Mouse (Mus musculus) ovary, postnatal 10 days (tissue): Measurements from ENCODE around the gene Gm28635.

Experiments used
- DNase-seq: peaks from one replicate; pipeline ENCODE4 v3.0.0; 2022; ENCODE audit warnings: low spot score

Gm28635 gene

GRCm38 (mm10) chr2:84677968-84678880, at the start of gene Gm28635, which contains the start of gene Med19:
Gene Gm28635, minus strand, starts transcription at chr2:84678041.
Gene Med19, plus strand, starts transcription at chr2:84678402.
- peak; percentile 61 for DNase-seq

GRCm38 (mm10) chr2:84727172-84727858, 49.5 kb upstream of the Gm28635 start, which contains the start of gene Clp1:
Gene Clp1, minus strand, starts transcription at chr2:84727350.
- DNase-seq = peak; percentile 70

DNA sequence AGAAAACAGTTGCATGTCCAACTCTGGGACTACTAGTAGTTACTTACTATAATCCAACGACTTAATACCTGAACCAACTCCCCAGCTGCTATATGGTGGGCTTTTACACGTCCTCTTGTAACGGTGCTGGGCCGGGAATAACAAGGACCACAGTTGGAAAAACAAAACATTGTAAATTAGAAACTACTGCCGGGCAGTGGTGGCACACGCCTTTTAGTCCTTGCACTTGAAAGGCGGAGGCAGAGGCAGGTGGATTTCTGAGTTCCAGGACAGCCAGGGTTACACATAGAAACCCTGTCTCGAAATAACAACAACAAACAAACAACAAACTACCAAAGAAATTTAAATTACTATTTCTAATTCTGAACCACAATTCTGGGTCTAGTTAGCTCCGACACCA, 48.9 kb upstream of the Gm28635 start:
- no peak for DNase-seq

GRCm38 (mm10) chr2:84725770-84726169, 47.9 kb upstream of the Gm28635 start:
- no peak for DNase-seq

DNA sequence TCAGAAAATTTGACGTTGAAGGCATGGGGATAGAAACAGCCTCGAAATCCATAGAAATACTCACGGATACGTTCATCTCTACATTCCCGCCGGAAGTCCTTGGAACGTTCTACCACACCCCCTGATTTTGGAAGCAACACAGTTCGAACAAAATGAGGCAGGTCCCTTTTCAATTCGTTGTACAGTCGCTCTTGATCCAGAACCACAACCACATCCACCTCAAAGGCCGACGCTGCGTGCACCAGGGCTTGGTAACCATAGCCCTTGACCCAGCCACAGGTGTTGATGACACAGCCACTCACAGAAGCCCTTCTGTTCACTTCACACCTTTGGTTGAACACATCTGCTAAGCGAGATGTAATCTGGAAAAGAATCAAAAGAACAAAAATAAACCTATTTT, 46.0 kb upstream of the Gm28635 start:
- DNase-seq = no peak

DNA sequence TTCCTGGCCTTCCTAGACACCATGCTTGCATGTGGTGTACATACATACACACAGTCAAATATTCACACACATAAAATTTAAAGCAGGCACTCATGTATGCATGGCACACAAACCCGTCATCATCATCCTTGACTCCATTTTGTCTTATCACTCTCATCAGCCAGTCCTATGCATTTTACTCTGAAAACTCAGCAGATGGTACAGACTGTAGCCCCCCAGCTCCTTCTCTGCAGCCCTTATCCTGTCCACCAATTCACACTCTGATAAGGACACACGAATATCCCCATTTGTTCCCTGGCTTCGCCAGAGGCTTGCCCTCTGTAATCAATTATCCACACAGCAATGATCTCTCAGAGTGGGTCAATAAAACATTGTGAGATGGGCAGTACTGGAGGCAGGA, 43.3 kb upstream of the Gm28635 start:
- DNase-seq = no peak

- no peak for DNase-seq
Measured at GRCm38 (mm10) chr2:84720718-84721117, 42.9 kb upstream of the Gm28635 start.

GRCm38 (mm10) chr2:84717357-84717756, 39.5 kb upstream of the Gm28635 start:
- no peak for DNase-seq

- no peak for DNase-seq
Measured at GRCm38 (mm10) chr2:84716423-84717355, 38.8 kb upstream of the Gm28635 start.

DNA sequence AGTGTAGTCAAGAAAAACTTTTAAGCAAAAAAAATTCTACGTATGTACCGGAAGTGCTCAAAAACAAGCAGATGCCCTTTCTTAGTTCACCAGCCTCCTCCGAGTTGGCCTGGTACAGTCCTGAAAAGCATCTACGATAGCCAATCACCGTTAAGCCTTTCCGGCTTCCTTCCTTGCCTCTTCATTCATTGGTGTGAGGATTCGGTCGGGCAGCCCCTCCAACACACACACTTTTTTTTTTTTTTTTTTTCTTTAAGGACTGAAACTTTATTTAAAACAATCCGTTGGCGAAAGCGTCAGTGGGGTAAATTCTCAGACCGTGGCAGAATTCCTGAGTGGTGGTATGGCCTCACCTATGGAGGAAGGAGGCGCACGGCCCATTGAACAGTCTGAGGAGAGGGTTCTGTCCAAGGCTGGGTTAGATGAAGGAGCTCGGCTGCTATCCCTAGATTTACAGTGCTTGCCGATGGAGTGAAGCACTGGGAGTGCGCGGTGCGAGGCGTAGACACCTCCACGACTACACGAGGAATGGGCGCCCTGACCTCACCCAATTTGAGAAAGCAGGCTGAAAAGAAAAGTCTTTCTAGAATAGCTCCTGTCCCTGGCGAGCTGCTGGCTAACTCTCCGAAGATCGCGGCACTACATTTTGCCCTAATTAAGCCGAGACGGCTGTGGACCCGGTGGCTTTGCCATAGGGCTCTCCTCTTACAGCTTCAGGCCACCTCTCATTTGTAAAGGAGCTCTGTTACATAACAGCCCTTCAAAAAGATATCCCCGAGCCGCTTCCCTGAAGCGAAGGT, 37.9 kb upstream of the Gm28635 start:
- DNase-seq = peak; percentile 62

DNA sequence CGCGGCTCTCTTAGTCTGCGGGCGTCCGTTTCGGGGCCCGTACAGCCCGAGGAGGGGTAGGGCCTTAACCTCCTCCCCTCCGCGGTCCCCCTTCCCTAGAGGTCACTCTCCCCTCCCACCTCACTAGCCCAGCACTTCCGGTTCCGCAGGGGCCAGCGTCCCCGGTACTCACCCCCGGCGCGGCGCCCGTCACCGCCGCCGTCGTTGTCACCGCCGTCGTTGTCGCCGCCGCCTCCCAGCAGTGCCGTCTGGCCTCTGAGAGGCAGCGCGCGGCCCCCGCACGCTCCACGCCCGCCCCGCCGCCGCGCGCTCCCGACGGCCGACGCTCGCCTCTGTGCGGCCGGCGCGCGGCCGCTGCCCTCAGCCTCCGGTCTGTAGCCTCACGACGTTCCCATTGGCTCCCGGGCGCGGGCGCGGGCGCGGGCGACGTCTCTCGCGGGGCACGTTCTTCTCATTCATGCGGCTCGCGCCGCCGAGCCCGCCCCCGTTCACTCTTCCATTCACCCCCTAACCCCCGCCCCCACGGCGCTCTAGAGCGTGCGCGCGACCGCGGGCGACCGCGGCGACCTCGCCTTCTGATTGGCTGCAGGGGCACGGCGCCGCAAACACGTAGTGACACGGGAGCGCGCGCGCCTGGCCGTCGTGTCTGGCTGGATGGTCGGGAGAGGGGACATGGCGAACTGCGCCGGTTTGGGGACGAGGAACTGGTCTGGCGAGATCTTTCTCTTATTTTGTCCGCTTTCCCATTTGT, 37.1 kb upstream of the Gm28635 start, which contains the start of gene Zdhhc5:
TSS of gene Zdhhc5 (minus strand) at position 370 of the 751 bp plus-strand sequence.
- peak; percentile 97 for DNase-seq

DNA sequence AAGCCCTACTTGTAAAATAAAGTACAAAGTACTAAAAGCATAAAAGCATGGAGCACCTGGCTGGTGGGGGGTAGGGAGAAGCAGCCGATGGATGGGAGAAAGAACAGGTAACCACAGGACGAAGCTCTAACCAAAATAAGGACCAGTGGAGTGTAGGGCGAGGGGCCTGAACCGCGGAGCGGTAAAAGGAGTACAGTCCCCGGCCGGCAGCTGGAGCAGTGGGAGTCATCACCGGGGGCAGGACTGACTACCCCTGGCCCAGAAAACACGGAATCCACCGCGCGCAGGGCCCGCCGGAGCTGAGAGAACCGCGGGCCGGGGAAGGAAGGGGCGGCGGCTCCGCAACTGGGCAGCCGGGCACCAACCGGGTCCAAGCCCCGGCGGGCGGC, 36.6 kb upstream of the Gm28635 start:
- DNase-seq = no peak

GRCm38 (mm10) chr2:84711898-84712297, 34.1 kb upstream of the Gm28635 start:
- no peak for DNase-seq

- no peak for DNase-seq
Measured at GRCm38 (mm10) chr2:84707523-84707922, 29.7 kb upstream of the Gm28635 start.

- no peak for DNase-seq
Measured at GRCm38 (mm10) chr2:84705295-84705694, 27.5 kb upstream of the Gm28635 start.

DNA sequence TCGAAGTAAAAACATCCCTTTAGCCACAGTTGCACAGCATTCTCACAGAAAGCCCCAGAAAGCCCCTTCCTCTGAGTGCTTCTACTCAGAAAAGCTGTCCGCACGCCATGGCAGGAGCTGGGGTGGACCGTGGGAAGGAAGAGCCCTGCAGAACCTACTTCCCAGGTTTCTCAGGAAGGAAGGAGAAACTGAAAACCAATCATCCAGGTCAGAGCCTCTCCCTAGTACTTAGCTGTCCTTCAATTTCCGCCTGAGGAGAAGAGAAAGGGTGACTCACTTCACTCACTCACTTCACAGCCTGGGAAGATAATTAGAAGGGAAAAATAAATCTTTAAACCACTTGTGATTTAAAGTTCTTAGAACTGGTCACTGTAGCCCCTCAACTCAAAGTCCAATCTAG, 26.5 kb upstream of the Gm28635 start:
- no peak for DNase-seq

DNA sequence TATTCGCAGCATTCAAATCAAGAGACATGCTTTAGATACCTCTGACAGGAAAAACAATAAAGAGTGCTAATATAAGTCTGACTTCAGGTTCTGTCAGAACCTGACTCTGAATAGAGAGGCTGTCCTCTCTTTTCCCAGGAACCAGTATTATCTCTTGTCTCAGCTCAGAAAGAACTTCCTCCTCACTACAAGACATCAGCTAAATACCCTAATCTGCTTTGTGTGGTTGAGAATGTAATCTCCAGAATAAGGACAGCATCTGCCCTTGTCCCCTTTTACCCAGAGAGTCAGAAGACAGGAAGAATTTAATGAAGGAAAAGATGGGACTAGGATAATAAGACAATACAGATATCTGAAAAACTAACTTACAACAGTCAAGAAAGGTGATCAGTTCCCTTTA, 25.7 kb upstream of the Gm28635 start:
- no peak for DNase-seq

- DNase-seq = no peak
Measured at GRCm38 (mm10) chr2:84695007-84695695, 17.3 kb upstream of the Gm28635 start.

GRCm38 (mm10) chr2:84690050-84690449, 12.2 kb upstream of the Gm28635 start:
- no peak for DNase-seq
